Mouse (Mus musculus): ENCODE data around the gene Cfap36. TPM values are rescaled to one million over a fixed set of nuclear protein-coding genes. Genes with fewer than 3 reads are reported as not detected.

The Cfap36 gene
- polyA plus RNA-seq, 1 experiment from 2014 or later: 14.9 TPM

- Histone ChIP-seq H3K9ac (replicated peaks) (no peak overlapping the region), H3K4me2 (ENCODE audit: low read depth, low read length) (no peak overlapping the region), H3K27me3 (ENCODE audit: insufficient read depth, low read length) (no peaks in the 10 kb centered on the region), H3K4me1 (ENCODE audit: insufficient read depth) (no peaks in the 10 kb centered on the region), H3K4me3 (ENCODE audit: low read depth, low read length) (no peak overlapping the region), H3K27ac (ENCODE audit: low read depth) (no peak overlapping the region), H3K9me3 (ENCODE audit: low read length) (no peaks in the 10 kb centered on the region), H3K36me3 (replicated peaks; ENCODE audit: insufficient read depth, low read length) (peaks cover 4% of the 10 kb centered on the region; the same call in 1 of the 2 replicates)
- no peak for TF ChIP-seq CTCF (IDR thresholded peaks at IDR 0.05; ENCODE audit: low read depth)
- TF ChIP-seq EP300 (IDR thresholded peaks at IDR 0.05; ENCODE audit: low read depth): no peak
- no peak for ATAC-seq
- no peak for DNase-seq
These were observed 9.8 kb downstream of the Cfap36 start for GRCm38 (mm10) chr11:29237364-29237763.

GRCm38 (mm10) chr11:29233569-29233968, 13.6 kb downstream of the Cfap36 start:
- Histone ChIP-seq H3K9ac (replicated peaks) (no peak overlapping the region), H3K4me3 (ENCODE audit: low read depth, low read length) (no peak overlapping the region), H3K4me1 (ENCODE audit: insufficient read depth) (no peaks in the 10 kb centered on the region), H3K36me3 (replicated peaks; ENCODE audit: insufficient read depth, low read length) (peaks cover 12% of the 10 kb centered on the region), H3K27me3 (ENCODE audit: insufficient read depth, low read length) (no peaks in the 10 kb centered on the region), H3K9me3 (ENCODE audit: low read length) (no peaks in the 10 kb centered on the region), H3K4me2 (ENCODE audit: low read depth, low read length) (no peak overlapping the region), H3K27ac (ENCODE audit: low read depth) (no peak overlapping the region)
- DNase-seq (no peak), ATAC-seq (no peak)
- WGBS (ENCODE audit: insufficient replicate concordance): 80% methylated on average over 1 of the region's 1 CpGs
- TF ChIP-seq CTCF (IDR thresholded peaks at IDR 0.05; ENCODE audit: low read depth) (no peak), EP300 (IDR thresholded peaks at IDR 0.05; ENCODE audit: low read depth) (no peak)

GRCm38 (mm10) chr11:29228957-29229356, 18.3 kb downstream of the Cfap36 start:
- no peaks in the 10 kb centered on the region for H3K4me1 ChIP-seq (ENCODE audit: insufficient read depth)
- no peaks in the 10 kb centered on the region for H3K27me3 ChIP-seq (ENCODE audit: insufficient read depth, low read length)
- H3K36me3 ChIP-seq (replicated peaks; ENCODE audit: insufficient read depth, low read length): peaks cover 34% of the 10 kb centered on the region
- WGBS (ENCODE audit: insufficient replicate concordance): 74% methylated on average over 2 of the region's 2 CpGs
- ATAC-seq (peak; percentile 76), DNase-seq (no peak)
- H3K4me3 ChIP-seq (ENCODE audit: low read depth, low read length): no peak overlapping the region
- no peak overlapping the region for H3K9ac ChIP-seq (replicated peaks)
- H3K4me2 ChIP-seq (ENCODE audit: low read depth, low read length): no peak overlapping the region
- no peaks in the 10 kb centered on the region for H3K9me3 ChIP-seq (ENCODE audit: low read length)
- TF ChIP-seq CTCF (IDR thresholded peaks at IDR 0.05; ENCODE audit: low read depth) (no peak), EP300 (IDR thresholded peaks at IDR 0.05; ENCODE audit: low read depth) (no peak)
- H3K27ac ChIP-seq (ENCODE audit: low read depth): no peak overlapping the region

GRCm38 (mm10) chr11:29224754-29225153, 22.5 kb downstream of the Cfap36 start:
- H3K27ac ChIP-seq (ENCODE audit: low read depth): no peak overlapping the region
- H3K36me3 ChIP-seq (replicated peaks; ENCODE audit: insufficient read depth, low read length): peaks cover 61% of the 10 kb centered on the region
- H3K4me1 ChIP-seq (ENCODE audit: insufficient read depth): no peaks in the 10 kb centered on the region
- H3K4me3 ChIP-seq (ENCODE audit: low read depth, low read length): no peak overlapping the region
- WGBS (ENCODE audit: insufficient replicate concordance): 83% methylated on average over 2 of the region's 2 CpGs
- no peak overlapping the region for H3K4me2 ChIP-seq (ENCODE audit: low read depth, low read length)
- TF ChIP-seq EP300 (IDR thresholded peaks at IDR 0.05; ENCODE audit: low read depth) (no peak), CTCF (IDR thresholded peaks at IDR 0.05; ENCODE audit: low read depth) (no peak)
- no peak overlapping the region for H3K9ac ChIP-seq (replicated peaks)
- no peak for DNase-seq
- ATAC-seq: no peak
- H3K9me3 ChIP-seq (ENCODE audit: low read length): no peaks in the 10 kb centered on the region
- no peaks in the 10 kb centered on the region for H3K27me3 ChIP-seq (ENCODE audit: insufficient read depth, low read length)

- H3K36me3 ChIP-seq (replicated peaks; ENCODE audit: insufficient read depth, low read length): peaks cover 66% of the 10 kb centered on the region
- ATAC-seq (no peak), DNase-seq (no peak)
- H3K4me3 ChIP-seq (ENCODE audit: low read depth, low read length): no peak overlapping the region
- H3K9ac ChIP-seq (replicated peaks): no peak overlapping the region
- no peaks in the 10 kb centered on the region for H3K9me3 ChIP-seq (ENCODE audit: low read length)
- H3K4me1 ChIP-seq (ENCODE audit: insufficient read depth): no peaks in the 10 kb centered on the region
- no peaks in the 10 kb centered on the region for H3K27me3 ChIP-seq (ENCODE audit: insufficient read depth, low read length)
- no peak for TF ChIP-seq EP300 (IDR thresholded peaks at IDR 0.05; ENCODE audit: low read depth)
- TF ChIP-seq CTCF (IDR thresholded peaks at IDR 0.05; ENCODE audit: low read depth): no peak
- H3K27ac ChIP-seq (ENCODE audit: low read depth): no peak overlapping the region
- H3K4me2 ChIP-seq (ENCODE audit: low read depth, low read length): no peak overlapping the region
- 58% methylated on average over 5 of the region's 5 CpGs for WGBS (ENCODE audit: insufficient replicate concordance)
These were observed 24.9 kb downstream of the Cfap36 start for GRCm38 (mm10) chr11:29222310-29222709.

- Histone ChIP-seq H3K4me2 (ENCODE audit: low read depth, low read length) (no peak overlapping the region), H3K27me3 (ENCODE audit: insufficient read depth, low read length) (no peaks in the 10 kb centered on the region), H3K4me3 (ENCODE audit: low read depth, low read length) (no peak overlapping the region), H3K4me1 (ENCODE audit: insufficient read depth) (no peaks in the 10 kb centered on the region), H3K9ac (replicated peaks) (no peak overlapping the region), H3K9me3 (ENCODE audit: low read length) (no peaks in the 10 kb centered on the region), H3K36me3 (replicated peaks; ENCODE audit: insufficient read depth, low read length) (peaks cover 66% of the 10 kb centered on the region), H3K27ac (ENCODE audit: low read depth) (no peak overlapping the region)
- DNase-seq: no peak
- ATAC-seq: no peak
- no peak for TF ChIP-seq EP300 (IDR thresholded peaks at IDR 0.05; ENCODE audit: low read depth)
- no peak for TF ChIP-seq CTCF (IDR thresholded peaks at IDR 0.05; ENCODE audit: low read depth)
These were observed 28.2 kb downstream of the Cfap36 start for GRCm38 (mm10) chr11:29219055-29219454.

- no peaks in the 10 kb centered on the region for H3K4me1 ChIP-seq (ENCODE audit: insufficient read depth)
- WGBS (ENCODE audit: insufficient replicate concordance): 70% methylated on average over 2 of the region's 2 CpGs
- H3K36me3 ChIP-seq (replicated peaks; ENCODE audit: insufficient read depth, low read length): peaks cover 65% of the 10 kb centered on the region
- TF ChIP-seq EP300 (IDR thresholded peaks at IDR 0.05; ENCODE audit: low read depth) (no peak), CTCF (IDR thresholded peaks at IDR 0.05; ENCODE audit: low read depth) (no peak)
- H3K9ac ChIP-seq (replicated peaks): no peak overlapping the region
- ATAC-seq: no peak
- no peak overlapping the region for H3K4me3 ChIP-seq (ENCODE audit: low read depth, low read length)
- H3K4me2 ChIP-seq (ENCODE audit: low read depth, low read length): no peak overlapping the region
- no peaks in the 10 kb centered on the region for H3K27me3 ChIP-seq (ENCODE audit: insufficient read depth, low read length)
- no peak overlapping the region for H3K27ac ChIP-seq (ENCODE audit: low read depth)
- H3K9me3 ChIP-seq (ENCODE audit: low read length): no peaks in the 10 kb centered on the region
- DNase-seq: no peak
These were observed 31.0 kb downstream of the Cfap36 start for GRCm38 (mm10) chr11:29216196-29216595.
